Mouse (Mus musculus): Measurements from ENCODE around the gene Ccnd3.

DNA sequence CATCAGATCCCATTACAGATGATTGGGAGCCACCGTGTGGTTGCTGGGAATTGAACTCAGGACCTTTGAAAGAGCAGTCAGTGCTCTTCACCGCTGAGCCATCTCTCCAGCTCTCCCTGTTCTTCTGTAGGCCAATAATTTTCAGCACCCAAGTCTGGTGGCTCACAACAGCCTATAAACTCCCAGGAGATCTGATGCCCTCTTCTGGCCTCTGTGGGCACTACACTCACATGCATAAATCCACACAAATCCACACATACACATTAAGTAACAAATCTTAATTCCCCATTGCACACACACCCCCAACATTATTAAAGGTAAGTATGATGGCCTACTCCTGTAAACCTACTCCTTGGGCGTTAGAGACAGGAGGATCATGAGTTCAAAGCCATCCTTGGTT is 11.4 kb downstream of the Ccnd3 start:
- TF ChIP-seq CTCF (conservative IDR thresholded peaks at IDR 0.05; ENCODE audit: low read length) (peak; percentile 69), POU5F1 (IDR thresholded peaks at IDR 0.05; ENCODE audit: borderline replicate concordance, low read length) (no peak)

Data from E14TG2a.4 (cell line).